ENCODE assay signal across 10 mouse cellular contexts in genomic region chr3:124075974-124076606, GRCm38 (mm10).
DNase-seq lines count a peak whose midpoint lies in the region; ATAC-seq and TF ChIP-seq lines count a peak whose summit lies in the region.
"Had no signal": no experiment of that assay in that cellular context is flagged by ENCODE, and none has a peak within 500 bp of the region (broad histone marks: within the 10 kb centered on the region; RNA-seq: fewer than 3 reads in every experiment).

No protein-coding gene starts in this region.

- peak; percentile 39 for DNase-seq in hindbrain, postnatal 0 days (ENCODE audit: low spot score)
- no peak for DNase-seq in hindbrain, embryonic 10.5 days (ENCODE audit: low spot score)
- peak; percentile 24 to 45 for DNase-seq in cerebellum, adult 2 months
- peak; percentile 66 to 77 for DNase-seq in frontal cortex, adult 2 months (ENCODE audit: extremely low spot score in 1 of 2, low spot score in 1 of 2)
- DNase-seq in right cerebral cortex, adult 2 months (ENCODE audit: low spot score in 2 of 2) = peak; percentile 27 to 58
- no peak for DNase-seq in testis, postnatal 14 days (ENCODE audit: low spot score)
- no peak for DNase-seq in kidney, adult 9 months
- DNase-seq in urinary bladder, postnatal 25 days (ENCODE audit: low spot score) = no peak

- no peak for ATAC-seq in hindbrain, postnatal 0 days

- H3K36me3 ChIP-seq in hindbrain, postnatal 0 days (ENCODE audit: insufficient read depth, low read length) = no peaks in the 10 kb centered on the region
- H3K36me3 ChIP-seq in hindbrain, embryonic 10.5 days = no peaks in the 10 kb centered on the region
- H3K36me3 ChIP-seq: embryonic facial prominence, embryonic 12.5 days; limb, embryonic 13.5 days had no signal

- no peak for TF ChIP-seq CTCF in hindbrain, postnatal 0 days (IDR thresholded peaks at IDR 0.05; ENCODE audit: low read depth)
- no peak for TF ChIP-seq CTCF in cerebellum, adult 2 months (IDR thresholded peaks at IDR 0.05; ENCODE audit: borderline replicate concordance, insufficient read depth, low read depth, low read length)

- TF ChIP-seq POLR2A in cerebellum, adult 2 months (IDR thresholded peaks at IDR 0.05; ENCODE audit: borderline replicate concordance, insufficient read depth, low read length) = no peak

- H3K4me3 ChIP-seq in hindbrain, postnatal 0 days (ENCODE audit: low read length) = no peak overlapping the region
- H3K4me3 ChIP-seq in hindbrain, embryonic 10.5 days = no peak overlapping the region
- no peak overlapping the region for H3K4me3 ChIP-seq in cerebellum, adult 2 months (replicated peaks; ENCODE audit: insufficient read depth, low read depth, low read length)
- H3K4me3 ChIP-seq: embryonic facial prominence, embryonic 12.5 days; limb, embryonic 13.5 days had no signal

- H3K27ac ChIP-seq in hindbrain, postnatal 0 days = peak overlapping the region; percentile 28; the same call in 1 of the 2 replicates
- no peak overlapping the region for H3K27ac ChIP-seq in hindbrain, embryonic 10.5 days
- no peak overlapping the region; the same call in 1 of the 2 replicates for H3K27ac ChIP-seq in cerebellum, adult 2 months (ENCODE audit: insufficient read depth, low read length)
- H3K27ac ChIP-seq: embryonic facial prominence, embryonic 12.5 days; limb, embryonic 13.5 days had no signal

- no peaks in the 10 kb centered on the region for H3K9me3 ChIP-seq in hindbrain, postnatal 0 days (ENCODE audit: low read length)
- H3K9me3 ChIP-seq in hindbrain, embryonic 10.5 days = no peaks in the 10 kb centered on the region
- H3K9me3 ChIP-seq: embryonic facial prominence, embryonic 12.5 days; limb, embryonic 13.5 days had no signal

- 40% methylated on average over 6 of the region's 6 CpGs for WGBS in hindbrain, postnatal 0 days
- WGBS in hindbrain, embryonic 10.5 days = 80% methylated on average over 6 of the region's 6 CpGs
- 18% methylated on average over 6 of the region's 6 CpGs for WGBS in cerebellum, adult 2 months

- H3K27me3 ChIP-seq in hindbrain, postnatal 0 days (ENCODE audit: insufficient read depth, low read length) = no peaks in the 10 kb centered on the region
- no peaks in the 10 kb centered on the region for H3K27me3 ChIP-seq in hindbrain, embryonic 10.5 days (ENCODE audit: insufficient read depth, poor library complexity, severe bottlenecking)
- no peaks in the 10 kb centered on the region for H3K27me3 ChIP-seq in cerebellum, adult 2 months (ENCODE audit: control insufficient read depth, insufficient read depth, low read length)
- H3K27me3 ChIP-seq: embryonic facial prominence, embryonic 12.5 days; limb, embryonic 13.5 days had no signal

- H3K9ac ChIP-seq in hindbrain, postnatal 0 days (replicated peaks; ENCODE audit: low read length) = no peak overlapping the region
- H3K9ac ChIP-seq: embryonic facial prominence, embryonic 12.5 days; limb, embryonic 13.5 days had no signal

- no peaks in the 10 kb centered on the region for H3K4me1 ChIP-seq in hindbrain, postnatal 0 days (ENCODE audit: insufficient read depth, low read length)
- H3K4me1 ChIP-seq in hindbrain, embryonic 10.5 days (replicated peaks) = no peaks in the 10 kb centered on the region
- peaks cover 6% of the 10 kb centered on the region; the same call in 1 of the 2 replicates for H3K4me1 ChIP-seq in cerebellum, adult 2 months (ENCODE audit: control insufficient read depth, insufficient read depth, low read length)
- H3K4me1 ChIP-seq: embryonic facial prominence, embryonic 12.5 days; limb, embryonic 13.5 days had no signal

- H3K4me2 ChIP-seq in hindbrain, postnatal 0 days (ENCODE audit: low read depth, low read length) = no peak overlapping the region
- H3K4me2 ChIP-seq: embryonic facial prominence, embryonic 12.5 days; limb, embryonic 13.5 days had no signal

Comparison
In these comparisons a context has a peak if more than half of its experiments do, and no peak if none do; other contexts are left out.
1. DNase-seq: peak in hindbrain, postnatal 0 days (single experiment), cerebellum, adult 2 months (2 of 2), frontal cortex, adult 2 months (2 of 2) and right cerebral cortex, adult 2 months (2 of 2); none in hindbrain, embryonic 10.5 days (single experiment), testis, postnatal 14 days (single experiment), kidney, adult 9 months (single experiment) and urinary bladder, postnatal 25 days (single experiment).